Mouse (Mus musculus): ENCODE measurements around the gene Tmem238.
A peak's percentile ranks its signal among the peaks of the same experiment; 100 is the strongest.

GRCm38 (mm10) chr7:4744886-4745285 is 44.6 kb downstream of the Tmem238 start:
- TF ChIP-seq CTCF (IDR thresholded peaks at IDR 0.05; ENCODE audit: low read depth) (no peak), EP300 (IDR thresholded peaks at IDR 0.05; ENCODE audit: low read depth) (peak; percentile 43; the same call in 1 of the 2 replicates)
